Mouse (Mus musculus) kidney, adult 8-10 months (tissue): ENCODE measurements around the gene Olfr1148.

ENCODE experiments used
- DNase-seq, 2 experiments: peaks; one replicate each; pipeline ENCODE4 v3.0.0; 2022

The Olfr1148 gene

DNA sequence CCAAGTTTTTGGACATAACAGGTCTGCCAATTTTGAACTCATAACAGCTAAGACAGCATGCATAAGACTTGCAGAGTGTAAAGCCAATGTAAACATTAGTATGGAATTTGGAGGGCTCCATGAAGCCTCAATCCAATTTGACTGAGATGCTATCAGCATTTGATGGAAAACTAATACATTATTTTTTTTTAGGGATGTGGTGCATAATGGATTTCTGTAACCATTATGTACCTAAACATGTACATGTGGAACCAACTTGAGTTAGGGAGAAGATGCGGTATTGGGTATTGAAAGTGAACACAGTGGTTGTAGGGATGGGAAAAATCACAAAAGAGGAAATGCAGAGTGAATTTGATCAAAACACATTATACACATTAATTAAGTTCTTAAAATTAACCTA lies at the start of gene Olfr1148:
Gene Olfr1148, plus strand, starts transcription at position 301 of the 400 bp plus-strand sequence.
- DNase-seq, result no peak

DNA sequence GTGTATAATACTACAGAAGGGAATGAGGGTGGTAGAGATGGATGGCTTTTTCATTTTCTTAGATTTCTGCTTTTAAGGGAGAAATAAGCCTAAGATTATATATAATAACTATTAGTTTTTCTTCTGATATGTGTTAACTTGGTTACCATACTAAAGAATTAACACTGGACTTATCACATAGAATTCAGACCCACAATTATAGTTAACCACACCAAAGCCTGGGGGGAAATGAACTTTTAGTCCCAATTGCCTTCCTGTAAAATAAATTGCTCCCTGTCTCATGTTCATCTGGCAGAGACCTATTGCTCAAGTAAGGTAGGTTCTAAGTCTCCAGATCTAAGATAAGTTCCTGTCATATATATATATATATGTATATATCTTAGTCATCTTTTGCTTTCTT lies 30.0 kb upstream of the Olfr1148 start, which contains the start of gene Olfr1143:
Gene Olfr1143, plus strand, starts transcription at position 301 of the 400 bp plus-strand sequence.
- no peak for DNase-seq

DNA sequence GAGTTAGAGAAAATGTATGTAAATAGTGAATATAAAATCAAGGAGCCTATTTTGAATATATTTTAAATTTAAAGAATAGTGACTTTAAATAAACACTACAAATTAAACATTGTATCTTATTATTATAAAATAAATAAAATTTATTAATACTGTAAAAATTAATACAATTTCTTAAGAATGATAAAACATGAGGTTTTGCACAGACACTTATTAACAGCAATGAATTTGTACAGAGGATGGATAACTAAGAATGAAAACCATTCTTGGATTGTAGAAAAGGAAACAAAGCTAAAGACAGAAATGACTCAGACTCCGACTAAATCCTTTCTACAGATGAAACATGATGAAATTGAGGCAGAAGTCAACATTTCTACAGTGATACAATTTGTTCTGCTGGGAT lies 20.8 kb upstream of the Olfr1148 start, which contains the start of gene Olfr1145:
Gene Olfr1145, plus strand, starts transcription at position 301 of the 400 bp plus-strand sequence.
- DNase-seq, result no peak

GRCm38 (mm10) chr2:87843693-87844092 lies 13.4 kb downstream of the Olfr1148 start, which contains the start of gene Olfr1150-ps1:
Gene Olfr1150-ps1, plus strand, starts transcription at chr2:87843993.
- DNase-seq, result no peak

- DNase-seq, result no peak
Measured at GRCm38 (mm10) chr2:87855562-87855961, 25.2 kb downstream of the Olfr1148 start, which contains the start of gene Olfr1151. Gene Olfr1151, plus strand, starts transcription at chr2:87855862.

GRCm38 (mm10) chr2:87866192-87866591 lies 35.9 kb downstream of the Olfr1148 start, which contains the start of gene Olfr1152:
Gene Olfr1152, plus strand, starts transcription at chr2:87866492.
- no peak for DNase-seq
